Mouse (Mus musculus): ENCODE data around the gene Scyl1. TPM values are rescaled to one million over a fixed set of nuclear protein-coding genes. Genes with fewer than 3 reads are reported as not detected.

Gene Scyl1
- polyA plus RNA-seq, 1 experiment from 2014 or later, result 56.4 TPM

- Histone ChIP-seq H3K4me2 (no peak overlapping the region), H3K36me3 (ENCODE audit: poor library complexity, severe bottlenecking) (peaks cover 94% of the 10 kb centered on the region), H3K9me3 (replicated peaks) (no peaks in the 10 kb centered on the region), H3K9ac (no peak overlapping the region), H3K4me3 (no peak overlapping the region), H3K27me3 (peaks cover 4% of the 10 kb centered on the region; the same call in 1 of the 2 replicates), H3K4me1 (peaks cover 29% of the 10 kb centered on the region), H3K27ac (no peak overlapping the region)
- no peak for ATAC-seq
- WGBS, result 96% methylated on average over 6 of the region's 6 CpGs
These were observed 50.0 kb downstream of the Scyl1 start for GRCm38 (mm10) chr19:5721233-5721632.

DNA sequence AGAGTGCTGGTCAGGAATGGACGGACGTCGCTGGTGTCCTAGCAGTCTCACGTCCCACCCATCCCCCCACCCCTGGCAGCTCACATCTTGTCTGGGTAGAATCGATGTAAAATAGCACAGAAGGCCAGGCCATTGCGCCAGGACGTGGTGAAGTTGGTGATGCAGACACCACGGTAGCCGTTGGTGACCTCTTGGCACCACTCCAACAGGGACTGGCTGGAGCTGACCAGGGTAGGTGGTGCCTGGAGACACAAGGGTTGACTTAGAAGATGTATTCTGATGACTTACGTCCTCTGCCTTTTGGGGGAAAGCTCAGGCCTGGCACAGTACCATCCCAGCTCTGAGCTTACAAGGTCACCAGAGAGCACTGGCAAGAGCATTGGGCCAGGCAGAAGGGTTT, 54.3 kb downstream of the Scyl1 start:
- WGBS, result 56% methylated on average over 10 of the region's 10 CpGs
- Histone ChIP-seq H3K36me3 (ENCODE audit: poor library complexity, severe bottlenecking) (peaks cover 92% of the 10 kb centered on the region), H3K9me3 (replicated peaks) (no peaks in the 10 kb centered on the region), H3K9ac (no peak overlapping the region), H3K4me1 (peaks cover 20% of the 10 kb centered on the region), H3K4me3 (no peak overlapping the region), H3K4me2 (0 out of 2 replicates have a peak overlapping the region, but pooled peaks have one; percentile 47), H3K27ac (no peak overlapping the region), H3K27me3 (peaks cover 4% of the 10 kb centered on the region; the same call in 1 of the 2 replicates)
- ATAC-seq, result no peak

GRCm38 (mm10) chr19:5715793-5716688, 55.2 kb downstream of the Scyl1 start:
- peak; percentile 73 for ATAC-seq
- Histone ChIP-seq H3K9ac (peak overlapping the region; percentile 60), H3K27me3 (peaks cover 4% of the 10 kb centered on the region; the same call in 1 of the 2 replicates), H3K4me1 (peaks cover 20% of the 10 kb centered on the region), H3K9me3 (replicated peaks) (no peaks in the 10 kb centered on the region), H3K36me3 (ENCODE audit: poor library complexity, severe bottlenecking) (peaks cover 90% of the 10 kb centered on the region), H3K27ac (peak overlapping the region; percentile 14; the same call in 1 of the 2 replicates), H3K4me2 (peak overlapping the region; percentile 47), H3K4me3 (peak overlapping the region; percentile 24; the same call in 1 of the 2 replicates)
- 14% methylated on average over 43 of the region's 43 CpGs for WGBS

GRCm38 (mm10) chr19:5713730-5714129, 57.5 kb downstream of the Scyl1 start:
- Histone ChIP-seq H3K4me1 (peaks cover 20% of the 10 kb centered on the region), H3K9ac (no peak overlapping the region), H3K4me2 (no peak overlapping the region), H3K36me3 (ENCODE audit: poor library complexity, severe bottlenecking) (peaks cover 88% of the 10 kb centered on the region), H3K4me3 (no peak overlapping the region), H3K27me3 (peaks cover 4% of the 10 kb centered on the region; the same call in 1 of the 2 replicates), H3K9me3 (replicated peaks) (no peaks in the 10 kb centered on the region), H3K27ac (no peak overlapping the region)
- no peak for ATAC-seq
- 13% methylated on average over 2 of the region's 2 CpGs for WGBS

DNA sequence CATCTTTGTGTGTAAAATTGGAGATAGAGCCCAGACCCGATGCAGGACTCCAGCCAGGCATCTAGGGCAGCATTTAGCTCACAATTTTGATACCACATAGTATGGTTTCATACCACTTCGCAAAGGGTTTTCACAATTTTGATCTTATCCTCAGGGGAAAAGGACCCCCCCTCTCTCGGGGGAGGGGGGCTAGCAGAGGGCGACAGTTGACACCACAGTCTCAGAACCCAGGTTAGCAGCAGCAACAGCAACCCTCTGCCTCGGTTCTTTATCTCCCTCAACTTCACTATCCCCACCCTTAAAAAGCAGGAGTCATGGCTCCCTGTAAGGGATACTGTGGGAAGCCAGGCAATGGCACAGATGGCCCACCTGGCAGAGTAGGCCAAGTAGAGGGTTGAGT, 58.0 kb downstream of the Scyl1 start:
- Histone ChIP-seq H3K4me1 (peaks cover 20% of the 10 kb centered on the region), H3K27me3 (peaks cover 4% of the 10 kb centered on the region; the same call in 1 of the 2 replicates), H3K27ac (no peak overlapping the region), H3K36me3 (ENCODE audit: poor library complexity, severe bottlenecking) (peaks cover 88% of the 10 kb centered on the region), H3K4me2 (no peak overlapping the region), H3K4me3 (no peak overlapping the region), H3K9ac (no peak overlapping the region), H3K9me3 (replicated peaks) (no peaks in the 10 kb centered on the region)
- 80% methylated on average over 5 of the region's 5 CpGs for WGBS
- no peak for ATAC-seq

- no peak for ATAC-seq
- Histone ChIP-seq H3K4me2 (no peak overlapping the region), H3K9ac (no peak overlapping the region), H3K36me3 (ENCODE audit: poor library complexity, severe bottlenecking) (peaks cover 88% of the 10 kb centered on the region), H3K27ac (no peak overlapping the region), H3K27me3 (peaks cover 3% of the 10 kb centered on the region; the same call in 1 of the 2 replicates), H3K4me3 (no peak overlapping the region), H3K4me1 (peaks cover 16% of the 10 kb centered on the region), H3K9me3 (replicated peaks) (no peaks in the 10 kb centered on the region)
- WGBS, result 92% methylated on average over 14 of the region's 14 CpGs
These were observed 59.2 kb downstream of the Scyl1 start for GRCm38 (mm10) chr19:5711907-5712460.

DNA sequence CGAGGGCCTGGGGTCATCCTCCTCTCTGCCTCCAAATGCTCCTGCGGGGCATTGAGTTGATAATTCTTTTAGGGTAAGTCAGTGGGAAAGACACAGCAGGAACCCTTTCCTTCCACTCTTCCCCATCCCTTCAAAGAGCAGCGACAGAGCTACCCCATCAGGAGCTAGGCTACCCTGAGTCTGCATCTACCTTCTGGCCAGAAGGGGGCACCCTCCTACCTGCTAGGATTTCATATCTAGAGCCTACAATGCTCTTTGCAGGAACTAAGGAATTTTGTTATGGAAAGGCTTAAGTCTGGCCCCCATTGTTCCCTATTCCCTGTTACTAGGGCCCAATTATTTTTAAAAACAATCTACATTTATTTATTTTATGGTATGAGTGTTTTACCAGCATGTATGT, 60.0 kb downstream of the Scyl1 start:
- no peak overlapping the region for H3K4me3 ChIP-seq
- 5% methylated on average over 3 of the region's 3 CpGs for WGBS
- H3K4me2 ChIP-seq, result no peak overlapping the region
- H3K36me3 ChIP-seq (ENCODE audit: poor library complexity, severe bottlenecking), result peaks cover 91% of the 10 kb centered on the region
- H3K9ac ChIP-seq, result no peak overlapping the region
- H3K9me3 ChIP-seq (replicated peaks), result no peaks in the 10 kb centered on the region
- H3K4me1 ChIP-seq, result peaks cover 9% of the 10 kb centered on the region
- no peak overlapping the region for H3K27ac ChIP-seq
- no peaks in the 10 kb centered on the region for H3K27me3 ChIP-seq
- ATAC-seq, result no peak

- H3K27ac ChIP-seq, result no peak overlapping the region
- WGBS, result 80% methylated on average over 8 of the region's 8 CpGs
- H3K36me3 ChIP-seq (ENCODE audit: poor library complexity, severe bottlenecking), result peaks cover 90% of the 10 kb centered on the region
- no peak overlapping the region for H3K4me3 ChIP-seq
- H3K9ac ChIP-seq, result no peak overlapping the region
- no peaks in the 10 kb centered on the region for H3K27me3 ChIP-seq
- ATAC-seq, result no peak
- no peaks in the 10 kb centered on the region for H3K9me3 ChIP-seq (replicated peaks)
- H3K4me2 ChIP-seq, result no peak overlapping the region
- peaks cover 4% of the 10 kb centered on the region for H3K4me1 ChIP-seq
These were observed 60.6 kb downstream of the Scyl1 start for GRCm38 (mm10) chr19:5710581-5710980.

DNA sequence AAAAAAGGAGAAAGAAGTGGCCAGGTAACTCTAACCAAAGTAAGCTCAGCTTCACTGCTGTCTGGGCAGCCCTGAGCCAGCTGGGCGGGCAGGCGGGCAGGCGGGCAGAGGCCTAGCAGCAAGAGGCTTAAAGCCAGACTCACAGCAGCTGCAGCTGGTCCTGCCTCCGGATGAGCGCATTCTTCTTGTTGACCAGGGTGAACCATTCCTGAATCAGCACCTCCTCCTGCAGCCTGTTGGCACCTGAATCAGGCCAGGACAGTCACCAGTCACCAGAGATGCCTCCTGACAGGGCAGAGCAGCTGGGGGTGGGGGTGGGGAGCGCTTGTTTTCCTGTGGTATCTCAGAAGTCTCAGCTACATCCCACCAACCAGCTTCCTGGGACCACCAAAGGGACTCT, 61.2 kb downstream of the Scyl1 start:
- no peak for ATAC-seq
- Histone ChIP-seq H3K36me3 (ENCODE audit: poor library complexity, severe bottlenecking) (peaks cover 85% of the 10 kb centered on the region), H3K9ac (no peak overlapping the region), H3K4me3 (no peak overlapping the region), H3K9me3 (replicated peaks) (no peaks in the 10 kb centered on the region), H3K4me1 (peaks cover 2% of the 10 kb centered on the region; the same call in 1 of the 2 replicates), H3K27me3 (no peaks in the 10 kb centered on the region), H3K27ac (no peak overlapping the region), H3K4me2 (no peak overlapping the region)
- 95% methylated on average over 6 of the region's 6 CpGs for WGBS

Other genes starting within 250 kb of the Scyl1 start
- 0.06 TPM in 1 of 2 replicates, not detected in the other for gene Ovol1, start 210.8 kb downstream of the Scyl1 start, polyA plus RNA-seq (2015; fragmentation: Nextera tagmentation; extraction: Ambion mirVana)
- 1.4 and 1.7 TPM in 2 replicates for gene Ap5b1, start 203.4 kb downstream of the Scyl1 start, polyA plus RNA-seq (2015; fragmentation: Nextera tagmentation; extraction: Ambion mirVana)
- 146 and 170 TPM in 2 replicates for gene Rnaseh2c, start 169.5 kb downstream of the Scyl1 start, polyA plus RNA-seq (2015; fragmentation: Nextera tagmentation; extraction: Ambion mirVana)
- gene Kat5, start 161.2 kb downstream of the Scyl1 start, polyA plus RNA-seq (2015; fragmentation: Nextera tagmentation; extraction: Ambion mirVana), result 72.7 and 80.7 TPM in 2 replicates
- gene Rela, start 133.9 kb downstream of the Scyl1 start, polyA plus RNA-seq (2015; fragmentation: Nextera tagmentation; extraction: Ambion mirVana), result 33.4 and 34.4 TPM in 2 replicates
- gene Sipa1, start 107.7 kb downstream of the Scyl1 start, polyA plus RNA-seq (2015; fragmentation: Nextera tagmentation; extraction: Ambion mirVana), result 9.4 and 11.0 TPM in 2 replicates
- 11.3 and 11.7 TPM in 2 replicates for gene Map3k11, start 82.7 kb downstream of the Scyl1 start, polyA plus RNA-seq (2015; fragmentation: Nextera tagmentation; extraction: Ambion mirVana)
- 21.6 and 29.4 TPM in 2 replicates for gene Pcnx3, start 82.5 kb downstream of the Scyl1 start, polyA plus RNA-seq (2015; fragmentation: Nextera tagmentation; extraction: Ambion mirVana)
- 0.31 and 0.32 TPM in 2 replicates for gene Kcnk7, start 67.1 kb downstream of the Scyl1 start, polyA plus RNA-seq (2015; fragmentation: Nextera tagmentation; extraction: Ambion mirVana)
- 5.3 and 6.7 TPM in 2 replicates for gene Ehbp1l1, start 45.1 kb downstream of the Scyl1 start, polyA plus RNA-seq (2015; fragmentation: Nextera tagmentation; extraction: Ambion mirVana)
- gene Fam89b, start 41.8 kb downstream of the Scyl1 start, polyA plus RNA-seq (2015; fragmentation: Nextera tagmentation; extraction: Ambion mirVana), result 199 and 204 TPM in 2 replicates
- gene Ltbp3, start 30.5 kb downstream of the Scyl1 start, polyA plus RNA-seq (2015; fragmentation: Nextera tagmentation; extraction: Ambion mirVana), result 8.3 and 13.1 TPM in 2 replicates
- gene Frmd8, start 103.9 kb upstream of the Scyl1 start, polyA plus RNA-seq (2015; fragmentation: Nextera tagmentation; extraction: Ambion mirVana), result 21.7 and 26.2 TPM in 2 replicates
- 1.2 and 1.4 TPM in 2 replicates for gene Slc25a45, start 106.4 kb upstream of the Scyl1 start, polyA plus RNA-seq (2015; fragmentation: Nextera tagmentation; extraction: Ambion mirVana)
- gene Tigd3, start 122.7 kb upstream of the Scyl1 start, polyA plus RNA-seq (2015; fragmentation: Nextera tagmentation; extraction: Ambion mirVana), result 13.1 and 15.5 TPM in 2 replicates
- gene Dpf2, start 141.6 kb upstream of the Scyl1 start, polyA plus RNA-seq (2015; fragmentation: Nextera tagmentation; extraction: Ambion mirVana), result 147 and 169 TPM in 2 replicates
- 4.2 and 4.6 TPM in 2 replicates for gene Cdc42ep2, start 153.4 kb upstream of the Scyl1 start, polyA plus RNA-seq (2015; fragmentation: Nextera tagmentation; extraction: Ambion mirVana)
- gene Pola2, start 192.8 kb upstream of the Scyl1 start, polyA plus RNA-seq (2015; fragmentation: Nextera tagmentation; extraction: Ambion mirVana), result 52.6 and 55.9 TPM in 2 replicates
- not detected in 2 replicates for gene Slc22a20, start 214.7 kb upstream of the Scyl1 start, polyA plus RNA-seq (2015; fragmentation: Nextera tagmentation; extraction: Ambion mirVana)
- gene Capn1, start 244.5 kb upstream of the Scyl1 start, polyA plus RNA-seq (2015; fragmentation: Nextera tagmentation; extraction: Ambion mirVana), result 1.0 and 1.1 TPM in 2 replicates

All from forebrain, embryonic 13.5 days (tissue).